Mouse (Mus musculus): Measurements from ENCODE around the gene Fscn1. TPM values are rescaled to one million over a fixed set of nuclear protein-coding genes. Genes with fewer than 3 reads are reported as not detected.

Fscn1 gene
- polyA plus RNA-seq, 1 experiment = 33.7 TPM

- no peak for TF ChIP-seq CTCF (IDR thresholded peaks at IDR 0.05; ENCODE audit: extremely low read depth, insufficient read depth, insufficient read length, insufficient replicate concordance)
- TF ChIP-seq POLR2A (IDR thresholded peaks at IDR 0.05; ENCODE audit: low read depth, low read length) = no peak
- no peaks in the 10 kb centered on the region for H3K36me3 ChIP-seq (ENCODE audit: control insufficient read depth, insufficient read depth, low read length)
- no peaks in the 10 kb centered on the region for H3K27me3 ChIP-seq (ENCODE audit: control insufficient read depth, insufficient read depth, low read length)
- 23% methylated on average over 12 of the region's 13 CpGs for WGBS
- H3K4me1 ChIP-seq (ENCODE audit: control insufficient read depth, insufficient read depth, insufficient read length) = peaks cover 39% of the 10 kb centered on the region; the same call in 1 of the 2 replicates
- DNase-seq (ENCODE audit: low read depth in 1 of 2, low spot score in 2 of 2) = peak in 1 of 2 experiments; percentile 44
- peak overlapping the region; percentile 16; the same call in 1 of the 2 replicates for H3K4me3 ChIP-seq (ENCODE audit: extremely low read depth, insufficient read depth, insufficient read length)
- H3K27ac ChIP-seq (ENCODE audit: insufficient read depth, low read length) = peak overlapping the region; percentile 89
These were observed 33.8 kb upstream of the Fscn1 start for GRCm38 (mm10) chr5:142926204-142926939.

GRCm38 (mm10) chr5:142926940-142927228 is 33.3 kb upstream of the Fscn1 start:
- TF ChIP-seq CTCF (IDR thresholded peaks at IDR 0.05; ENCODE audit: extremely low read depth, insufficient read depth, insufficient read length, insufficient replicate concordance) (no peak), POLR2A (IDR thresholded peaks at IDR 0.05; ENCODE audit: low read depth, low read length) (no peak)
- H3K27ac ChIP-seq (ENCODE audit: insufficient read depth, low read length) = peak overlapping the region; percentile 89
- H3K4me3 ChIP-seq (ENCODE audit: extremely low read depth, insufficient read depth, insufficient read length) = no peak overlapping the region
- H3K36me3 ChIP-seq (ENCODE audit: control insufficient read depth, insufficient read depth, low read length) = no peaks in the 10 kb centered on the region
- DNase-seq (ENCODE audit: low read depth in 1 of 2, low spot score in 2 of 2) = no peak
- no peaks in the 10 kb centered on the region for H3K27me3 ChIP-seq (ENCODE audit: control insufficient read depth, insufficient read depth, low read length)
- peaks cover 36% of the 10 kb centered on the region; the same call in 1 of the 2 replicates for H3K4me1 ChIP-seq (ENCODE audit: control insufficient read depth, insufficient read depth, insufficient read length)
- WGBS = 49% methylated on average over 3 of the region's 3 CpGs

- WGBS = 93% methylated on average over 12 of the region's 12 CpGs
- Histone ChIP-seq H3K27me3 (ENCODE audit: control insufficient read depth, insufficient read depth, low read length) (no peaks in the 10 kb centered on the region), H3K4me3 (ENCODE audit: extremely low read depth, insufficient read depth, insufficient read length) (no peak overlapping the region), H3K27ac (ENCODE audit: insufficient read depth, low read length) (peak overlapping the region; percentile 76), H3K36me3 (ENCODE audit: control insufficient read depth, insufficient read depth, low read length) (no peaks in the 10 kb centered on the region), H3K4me1 (ENCODE audit: control insufficient read depth, insufficient read depth, insufficient read length) (peaks cover 33% of the 10 kb centered on the region; the same call in 1 of the 2 replicates)
- no peak for DNase-seq (ENCODE audit: low read depth in 1 of 2, low spot score in 2 of 2)
- no peak for TF ChIP-seq CTCF (IDR thresholded peaks at IDR 0.05; ENCODE audit: extremely low read depth, insufficient read depth, insufficient read length, insufficient replicate concordance)
- TF ChIP-seq POLR2A (IDR thresholded peaks at IDR 0.05; ENCODE audit: low read depth, low read length) = no peak
These were observed 32.7 kb upstream of the Fscn1 start for GRCm38 (mm10) chr5:142927341-142927930.

GRCm38 (mm10) chr5:142928749-142929399 is 31.3 kb upstream of the Fscn1 start:
- peak overlapping the region; percentile 68 for H3K4me3 ChIP-seq (ENCODE audit: extremely low read depth, insufficient read depth, insufficient read length)
- WGBS = 3% methylated on average over 35 of the region's 35 CpGs
- DNase-seq (ENCODE audit: low read depth in 1 of 2, low spot score in 2 of 2) = peak; percentile 52 to 91
- peaks cover 31% of the 10 kb centered on the region; the same call in 1 of the 2 replicates for H3K4me1 ChIP-seq (ENCODE audit: control insufficient read depth, insufficient read depth, insufficient read length)
- no peaks in the 10 kb centered on the region for H3K36me3 ChIP-seq (ENCODE audit: control insufficient read depth, insufficient read depth, low read length)
- TF ChIP-seq POLR2A (IDR thresholded peaks at IDR 0.05; ENCODE audit: low read depth, low read length) = peak; percentile 61; the same call in 1 of the 2 replicates
- no peak for TF ChIP-seq CTCF (IDR thresholded peaks at IDR 0.05; ENCODE audit: extremely low read depth, insufficient read depth, insufficient read length, insufficient replicate concordance)
- H3K27me3 ChIP-seq (ENCODE audit: control insufficient read depth, insufficient read depth, low read length) = no peaks in the 10 kb centered on the region
- H3K27ac ChIP-seq (ENCODE audit: insufficient read depth, low read length) = peak overlapping the region; percentile 98

- Histone ChIP-seq H3K4me1 (ENCODE audit: control insufficient read depth, insufficient read depth, insufficient read length) (peaks cover 31% of the 10 kb centered on the region; the same call in 1 of the 2 replicates), H3K36me3 (ENCODE audit: control insufficient read depth, insufficient read depth, low read length) (no peaks in the 10 kb centered on the region), H3K27me3 (ENCODE audit: control insufficient read depth, insufficient read depth, low read length) (no peaks in the 10 kb centered on the region), H3K27ac (ENCODE audit: insufficient read depth, low read length) (peak overlapping the region; percentile 98), H3K4me3 (ENCODE audit: extremely low read depth, insufficient read depth, insufficient read length) (peak overlapping the region; percentile 68)
- DNase-seq (ENCODE audit: low read depth in 1 of 2, low spot score in 2 of 2) = no peak
- TF ChIP-seq POLR2A (IDR thresholded peaks at IDR 0.05; ENCODE audit: low read depth, low read length) = no peak
- no peak for TF ChIP-seq CTCF (IDR thresholded peaks at IDR 0.05; ENCODE audit: extremely low read depth, insufficient read depth, insufficient read length, insufficient replicate concordance)
- 5% methylated on average over 4 of the region's 4 CpGs for WGBS
These were observed 30.8 kb upstream of the Fscn1 start for GRCm38 (mm10) chr5:142929400-142929752.

GRCm38 (mm10) chr5:142931241-142931745 is 28.9 kb upstream of the Fscn1 start:
- no peak for DNase-seq (ENCODE audit: low read depth in 1 of 2, low spot score in 2 of 2)
- peak overlapping the region; percentile 50; the same call in 1 of the 2 replicates for H3K4me3 ChIP-seq (ENCODE audit: extremely low read depth, insufficient read depth, insufficient read length)
- peaks cover 27% of the 10 kb centered on the region; the same call in 1 of the 2 replicates for H3K4me1 ChIP-seq (ENCODE audit: control insufficient read depth, insufficient read depth, insufficient read length)
- no peaks in the 10 kb centered on the region for H3K27me3 ChIP-seq (ENCODE audit: control insufficient read depth, insufficient read depth, low read length)
- H3K27ac ChIP-seq (ENCODE audit: insufficient read depth, low read length) = peak overlapping the region; percentile 84
- no peak for TF ChIP-seq POLR2A (IDR thresholded peaks at IDR 0.05; ENCODE audit: low read depth, low read length)
- TF ChIP-seq CTCF (IDR thresholded peaks at IDR 0.05; ENCODE audit: extremely low read depth, insufficient read depth, insufficient read length, insufficient replicate concordance) = no peak
- 78% methylated on average over 9 of the region's 9 CpGs for WGBS
- no peaks in the 10 kb centered on the region for H3K36me3 ChIP-seq (ENCODE audit: control insufficient read depth, insufficient read depth, low read length)

Data from spleen, adult 2 months (tissue).